Mouse (Mus musculus): ENCODE results near the gene Kank1. TPM values are rescaled to one million over a fixed set of nuclear protein-coding genes. Genes with fewer than 3 reads are reported as not detected.

Kank1 gene
- polyA plus RNA-seq, 1 experiment from 2014 or later, result 12.6 TPM

- WGBS, result 7% methylated on average over 12 of the region's 12 CpGs
- Histone ChIP-seq H3K9me3 (replicated peaks) (no peaks in the 10 kb centered on the region), H3K4me2 (0 out of 2 replicates have a peak overlapping the region, but pooled peaks have one; percentile 1), H3K4me3 (replicated peaks) (no peak overlapping the region), H3K27ac (replicated peaks) (peak overlapping the region; percentile 69), H3K4me1 (peaks cover 26% of the 10 kb centered on the region), H3K36me3 (no peaks in the 10 kb centered on the region), H3K9ac (replicated peaks) (no peak overlapping the region), H3K27me3 (replicated peaks) (no peaks in the 10 kb centered on the region)
- ATAC-seq (ENCODE audit: low FRiP score), result peak; percentile 63
These were observed 138.2 kb downstream of the Kank1 start for GRCm38 (mm10) chr19:25374926-25375325.

- WGBS, result 91% methylated on average over 13 of the region's 13 CpGs
- no peak for ATAC-seq (ENCODE audit: low FRiP score)
- Histone ChIP-seq H3K27me3 (replicated peaks) (no peaks in the 10 kb centered on the region), H3K4me3 (replicated peaks) (no peak overlapping the region), H3K9ac (replicated peaks) (no peak overlapping the region), H3K36me3 (no peaks in the 10 kb centered on the region), H3K27ac (replicated peaks) (no peak overlapping the region), H3K4me2 (no peak overlapping the region), H3K4me1 (peaks cover 26% of the 10 kb centered on the region), H3K9me3 (replicated peaks) (no peaks in the 10 kb centered on the region)
These were observed 140.1 kb downstream of the Kank1 start for GRCm38 (mm10) chr19:25376871-25377270.

GRCm38 (mm10) chr19:25380675-25381074, 143.9 kb downstream of the Kank1 start:
- 90% methylated on average over 9 of the region's 9 CpGs for WGBS
- Histone ChIP-seq H3K36me3 (no peaks in the 10 kb centered on the region), H3K4me1 (peaks cover 13% of the 10 kb centered on the region), H3K27ac (replicated peaks) (no peak overlapping the region), H3K9ac (replicated peaks) (no peak overlapping the region), H3K9me3 (replicated peaks) (no peaks in the 10 kb centered on the region), H3K4me2 (no peak overlapping the region), H3K27me3 (replicated peaks) (no peaks in the 10 kb centered on the region), H3K4me3 (replicated peaks) (no peak overlapping the region)
- no peak for ATAC-seq (ENCODE audit: low FRiP score)

- H3K36me3 ChIP-seq, result no peaks in the 10 kb centered on the region
- no peaks in the 10 kb centered on the region for H3K27me3 ChIP-seq (replicated peaks)
- no peak overlapping the region for H3K4me2 ChIP-seq
- no peak overlapping the region for H3K4me3 ChIP-seq (replicated peaks)
- 66% methylated on average over 7 of the region's 7 CpGs for WGBS
- H3K9me3 ChIP-seq (replicated peaks), result no peaks in the 10 kb centered on the region
- 0 out of 2 replicates have a peak overlapping the region, but pooled peaks have one; percentile 13 for H3K27ac ChIP-seq (replicated peaks)
- ATAC-seq (ENCODE audit: low FRiP score), result no peak
- H3K9ac ChIP-seq (replicated peaks), result no peak overlapping the region
- H3K4me1 ChIP-seq, result peaks cover 12% of the 10 kb centered on the region
These were observed 145.2 kb downstream of the Kank1 start for GRCm38 (mm10) chr19:25381972-25382371.

- Histone ChIP-seq H3K4me2 (no peak overlapping the region), H3K27me3 (replicated peaks) (no peaks in the 10 kb centered on the region), H3K9ac (replicated peaks) (no peak overlapping the region), H3K9me3 (replicated peaks) (no peaks in the 10 kb centered on the region), H3K4me3 (replicated peaks) (no peak overlapping the region), H3K4me1 (peaks cover 12% of the 10 kb centered on the region), H3K27ac (replicated peaks) (no peak overlapping the region), H3K36me3 (no peaks in the 10 kb centered on the region)
- ATAC-seq (ENCODE audit: low FRiP score), result no peak
- WGBS, result 89% methylated on average over 6 of the region's 6 CpGs
These were observed 145.7 kb downstream of the Kank1 start for GRCm38 (mm10) chr19:25382494-25382893.

- Histone ChIP-seq H3K4me1 (peaks cover 12% of the 10 kb centered on the region), H3K4me3 (replicated peaks) (no peak overlapping the region), H3K9me3 (replicated peaks) (no peaks in the 10 kb centered on the region), H3K27ac (replicated peaks) (0 out of 2 replicates have a peak overlapping the region, but pooled peaks have one; percentile 9), H3K9ac (replicated peaks) (no peak overlapping the region), H3K36me3 (no peaks in the 10 kb centered on the region), H3K27me3 (replicated peaks) (no peaks in the 10 kb centered on the region), H3K4me2 (peak overlapping the region; percentile 20; the same call in 1 of the 2 replicates)
- 19% methylated on average over 12 of the region's 12 CpGs for WGBS
- ATAC-seq (ENCODE audit: low FRiP score), result no peak
These were observed 146.8 kb downstream of the Kank1 start for GRCm38 (mm10) chr19:25383386-25384146.

GRCm38 (mm10) chr19:25385981-25386380, 149.2 kb downstream of the Kank1 start:
- Histone ChIP-seq H3K4me2 (no peak overlapping the region), H3K27me3 (replicated peaks) (no peaks in the 10 kb centered on the region), H3K4me1 (peaks cover 12% of the 10 kb centered on the region), H3K9ac (replicated peaks) (no peak overlapping the region), H3K9me3 (replicated peaks) (no peaks in the 10 kb centered on the region), H3K4me3 (replicated peaks) (no peak overlapping the region), H3K27ac (replicated peaks) (no peak overlapping the region), H3K36me3 (no peaks in the 10 kb centered on the region)
- WGBS, result 79% methylated on average over 8 of the region's 8 CpGs
- ATAC-seq (ENCODE audit: low FRiP score), result no peak

GRCm38 (mm10) chr19:25386679-25387470, 150.1 kb downstream of the Kank1 start:
- WGBS, result 88% methylated on average over 16 of the region's 16 CpGs
- H3K27me3 ChIP-seq (replicated peaks), result no peaks in the 10 kb centered on the region
- H3K36me3 ChIP-seq, result no peaks in the 10 kb centered on the region
- H3K4me3 ChIP-seq (replicated peaks), result no peak overlapping the region
- no peak overlapping the region for H3K9ac ChIP-seq (replicated peaks)
- H3K4me2 ChIP-seq, result no peak overlapping the region
- no peak for ATAC-seq (ENCODE audit: low FRiP score)
- no peaks in the 10 kb centered on the region for H3K9me3 ChIP-seq (replicated peaks)
- no peak overlapping the region for H3K27ac ChIP-seq (replicated peaks)
- H3K4me1 ChIP-seq, result peaks cover 12% of the 10 kb centered on the region

GRCm38 (mm10) chr19:25387902-25388301, 151.1 kb downstream of the Kank1 start:
- Histone ChIP-seq H3K27me3 (replicated peaks) (no peaks in the 10 kb centered on the region), H3K4me2 (no peak overlapping the region), H3K9ac (replicated peaks) (no peak overlapping the region), H3K9me3 (replicated peaks) (no peaks in the 10 kb centered on the region), H3K36me3 (no peaks in the 10 kb centered on the region), H3K4me3 (replicated peaks) (no peak overlapping the region), H3K4me1 (peaks cover 12% of the 10 kb centered on the region), H3K27ac (replicated peaks) (no peak overlapping the region)
- whole genome bisulfite sequencing, result 73% methylated on average over 18 of the region's 18 CpGs
- no peak for ATAC-seq (ENCODE audit: low FRiP score)

GRCm38 (mm10) chr19:25392135-25392534, 155.4 kb downstream of the Kank1 start:
- no peak overlapping the region for H3K9ac ChIP-seq (replicated peaks)
- H3K27ac ChIP-seq (replicated peaks), result no peak overlapping the region
- no peaks in the 10 kb centered on the region for H3K27me3 ChIP-seq (replicated peaks)
- no peaks in the 10 kb centered on the region for H3K9me3 ChIP-seq (replicated peaks)
- H3K4me2 ChIP-seq, result no peak overlapping the region
- no peak for ATAC-seq (ENCODE audit: low FRiP score)
- no peaks in the 10 kb centered on the region for H3K36me3 ChIP-seq
- WGBS, result 92% methylated on average over 11 of the region's 11 CpGs
- H3K4me3 ChIP-seq (replicated peaks), result no peak overlapping the region
- H3K4me1 ChIP-seq, result peaks cover 5% of the 10 kb centered on the region

- Histone ChIP-seq H3K4me2 (peak overlapping the region; percentile 22), H3K27me3 (replicated peaks) (no peaks in the 10 kb centered on the region), H3K4me1 (peaks cover 20% of the 10 kb centered on the region), H3K4me3 (replicated peaks) (no peak overlapping the region), H3K36me3 (no peaks in the 10 kb centered on the region), H3K9me3 (replicated peaks) (no peaks in the 10 kb centered on the region), H3K27ac (replicated peaks) (peak overlapping the region; percentile 65), H3K9ac (replicated peaks) (no peak overlapping the region)
- peak; percentile 79 for ATAC-seq (ENCODE audit: low FRiP score)
- WGBS, result 13% methylated on average over 10 of the region's 10 CpGs
These were observed 158.3 kb downstream of the Kank1 start for GRCm38 (mm10) chr19:25395035-25395434.
